Mouse (Mus musculus): ENCODE measurements around the gene Cntn5.

- no peak for TF ChIP-seq SRF (IDR thresholded peaks at IDR 0.05; ENCODE audit: control insufficient read depth, insufficient read length, low read depth)
- TF ChIP-seq POLR2AphosphoS2 (IDR thresholded peaks at IDR 0.05; ENCODE audit: insufficient read length, low read depth), result no peak
- TF ChIP-seq POLR2A (IDR thresholded peaks at IDR 0.05; ENCODE audit: insufficient read length, low read depth), result no peak
- no peak for TF ChIP-seq REST (IDR thresholded peaks at IDR 0.05; ENCODE audit: insufficient read depth, insufficient read length)
- no peak for TF ChIP-seq TCF3 (IDR thresholded peaks at IDR 0.05; ENCODE audit: insufficient read length, low read depth)
- TF ChIP-seq MAX (IDR thresholded peaks at IDR 0.05; ENCODE audit: low read depth), result no peak
- no peak for TF ChIP-seq MYOD1 (IDR thresholded peaks at IDR 0.05; ENCODE audit: control insufficient read depth in 1 of 3, insufficient read length in 2 of 3, low read depth in 2 of 3)
- no peak for TF ChIP-seq TCF12 (IDR thresholded peaks at IDR 0.05; ENCODE audit: insufficient read depth, poor library complexity, severe bottlenecking)
- no peak for TF ChIP-seq E2F4 (IDR thresholded peaks at IDR 0.05; ENCODE audit: insufficient read depth)
- no peak for TF ChIP-seq CEBPB (IDR thresholded peaks at IDR 0.05; ENCODE audit: insufficient read depth, poor library complexity, severe bottlenecking)
- TF ChIP-seq MYOG (IDR thresholded peaks at IDR 0.05; ENCODE audit: control insufficient read depth in 1 of 3, insufficient read depth in 1 of 3, insufficient read length in 2 of 3, low read depth in 2 of 3), result no peak
Measured at GRCm38 (mm10) chr9:9899070-9899469, 1005.5 kb downstream of the Cntn5 start.

All from myocyte (in vitro differentiated cells).